Mouse (Mus musculus) heart, embryonic 10.5 days (tissue): ENCODE results near the gene Rab3gap1. TPM values are rescaled to one million over a fixed set of nuclear protein-coding genes. Genes with fewer than 3 reads are reported as not detected.
"Not testable (repeated sequence)": the region's sequence is repeated elsewhere in the genome, so short reads cannot be mapped to it uniquely, and the experiment has no call there.

Source experiments
- DNase-seq: peaks from one replicate; pipeline ENCODE4 v3.0.0-alpha.2; 2017; ENCODE audit warnings: low spot score
- H3K27ac ChIP-seq: fragments of 300-500 bp; sonication (generic); 2 replicates; pipeline ENCODE4 v1.5.1; 2016; ENCODE audit warnings: mild to moderate bottlenecking
- H3K27me3 ChIP-seq: fragments of 300-500 bp; sonication (generic); 2 replicates; pipeline ENCODE4 v1.6.1; 2016; ENCODE audit warnings: mild to moderate bottlenecking; ENCODE audit not compliant: poor library complexity, insufficient read depth, severe bottlenecking
- H3K36me3 ChIP-seq: fragments of 300-500 bp; sonication (generic); 2 replicates; pipeline ENCODE4 v1.6.1; 2016; ENCODE audit warnings: mild to moderate bottlenecking, moderate library complexity
- H3K4me1 ChIP-seq: fragments of 300-500 bp; sonication (generic); 2 replicates; pipeline ENCODE4 v1.6.1; 2016; ENCODE audit warnings: mild to moderate bottlenecking
- H3K4me3 ChIP-seq: fragments of 300-500 bp; sonication (generic); 2 replicates; pipeline ENCODE4 v1.5.1; 2016; ENCODE audit warnings: mild to moderate bottlenecking, moderate library complexity
- H3K9me3 ChIP-seq: fragments of 300-500 bp; sonication (generic); 2 replicates; pipeline ENCODE4 v1.6.1; 2016; ENCODE audit warnings: mild to moderate bottlenecking, moderate library complexity
- WGBS: fragments of 180-500 bp; shearing (Covaris S2); methylation state at CpG from one replicate; pipeline ENCODE4 v1.1.7; 2016; 5-methylcytosine and 5-hydroxymethylcytosine counted together
- polyA plus RNA-seq: library from polyadenylated mRNA; unstranded; fragments of >200 nt; fragmentation: Nextera tagmentation; extraction: Ambion mirVana; gene quantifications from 2 replicates; pipeline ENCODE4 v1.2.1, GENCODE M21; 2016

The Rab3gap1 gene
- polyA plus RNA-seq, 1 experiment from 2014 or later, result 19.2 TPM

DNA sequence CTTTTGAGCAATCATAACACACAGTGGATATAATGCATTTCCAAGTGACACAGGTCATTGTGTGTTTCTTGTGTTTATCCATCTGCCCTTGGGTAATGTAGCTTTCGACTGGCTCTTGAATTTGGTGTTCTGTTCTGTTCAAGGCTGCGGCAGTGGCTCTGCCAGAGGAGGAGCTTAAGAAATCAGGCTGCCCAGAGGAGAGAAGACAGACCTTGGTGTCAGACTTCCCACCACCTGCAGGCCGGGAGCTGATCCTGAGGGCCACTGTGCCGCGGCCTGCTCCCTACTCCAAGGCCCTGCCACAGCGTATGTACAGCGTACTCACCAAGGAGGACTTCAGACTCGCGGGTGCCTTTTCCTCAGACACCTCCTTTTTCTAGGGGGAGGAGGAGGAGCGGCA, 73.7 kb downstream of the Rab3gap1 start:
- Histone ChIP-seq H3K4me1 (no peaks in the 10 kb centered on the region), H3K9me3 (peaks cover 8% of the 10 kb centered on the region; the same call in 1 of the 2 replicates), H3K36me3 (peaks cover 74% of the 10 kb centered on the region), H3K4me3 (no peak overlapping the region), H3K27me3 (no peaks in the 10 kb centered on the region), H3K27ac (no peak overlapping the region)
- 95% methylated on average over 10 of the region's 10 CpGs for WGBS
- no peak for DNase-seq

- Histone ChIP-seq H3K27ac (no peak overlapping the region), H3K9me3 (peaks cover 8% of the 10 kb centered on the region; the same call in 1 of the 2 replicates), H3K27me3 (no peaks in the 10 kb centered on the region), H3K36me3 (peaks cover 68% of the 10 kb centered on the region), H3K4me3 (no peak overlapping the region), H3K4me1 (0 out of 2 replicates have a peak, but pooled peaks cover 1% of the 10 kb centered on the region)
- WGBS, result 79% methylated on average over 6 of the region's 6 CpGs
- DNase-seq, result no peak
Measured at GRCm38 (mm10) chr1:127943516-127943915, 74.9 kb downstream of the Rab3gap1 start.

GRCm38 (mm10) chr1:127945696-127946575, 77.4 kb downstream of the Rab3gap1 start:
- Histone ChIP-seq H3K27me3 (no peaks in the 10 kb centered on the region), H3K36me3 (peaks cover 44% of the 10 kb centered on the region), H3K27ac (no peak overlapping the region), H3K4me3 (no peak overlapping the region), H3K4me1 (peaks cover 8% of the 10 kb centered on the region; the same call in 1 of the 2 replicates), H3K9me3 (0 out of 2 replicates have a peak, but pooled peaks cover 3% of the 10 kb centered on the region)
- DNase-seq, result no peak
- WGBS, result 87% methylated on average over 3 of the region's 3 CpGs

- Histone ChIP-seq H3K36me3 (peaks cover 40% of the 10 kb centered on the region), H3K27ac (no peak overlapping the region), H3K9me3 (0 out of 2 replicates have a peak, but pooled peaks cover 3% of the 10 kb centered on the region), H3K27me3 (no peaks in the 10 kb centered on the region), H3K4me1 (peaks cover 8% of the 10 kb centered on the region; the same call in 1 of the 2 replicates), H3K4me3 (no peak overlapping the region)
- DNase-seq, result no peak
- WGBS, result 85% methylated on average over 5 of the region's 5 CpGs
Measured at GRCm38 (mm10) chr1:127946615-127947249, 78.2 kb downstream of the Rab3gap1 start.

DNA sequence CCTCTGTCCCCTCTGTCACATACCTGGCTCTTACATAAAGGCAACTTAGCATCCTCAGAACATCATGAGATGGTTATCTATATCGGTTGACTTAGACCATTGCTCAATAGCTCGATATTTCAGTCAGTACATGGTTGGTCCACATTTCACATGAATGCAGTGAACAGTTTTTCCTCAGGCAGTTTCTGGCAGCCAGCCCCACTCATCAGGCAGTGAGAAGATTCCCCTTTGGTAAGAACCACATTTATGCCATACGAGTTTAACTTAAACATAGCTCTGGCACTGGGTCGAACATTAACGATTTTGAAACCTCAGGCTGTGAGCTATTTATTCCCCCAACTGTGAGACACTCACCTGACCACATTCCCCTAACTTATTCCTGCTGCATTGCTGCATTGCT, 80.2 kb downstream of the Rab3gap1 start:
- 0 out of 2 replicates have a peak, but pooled peaks cover 3% of the 10 kb centered on the region for H3K9me3 ChIP-seq
- 85% methylated on average over 5 of the region's 5 CpGs for WGBS

DNA sequence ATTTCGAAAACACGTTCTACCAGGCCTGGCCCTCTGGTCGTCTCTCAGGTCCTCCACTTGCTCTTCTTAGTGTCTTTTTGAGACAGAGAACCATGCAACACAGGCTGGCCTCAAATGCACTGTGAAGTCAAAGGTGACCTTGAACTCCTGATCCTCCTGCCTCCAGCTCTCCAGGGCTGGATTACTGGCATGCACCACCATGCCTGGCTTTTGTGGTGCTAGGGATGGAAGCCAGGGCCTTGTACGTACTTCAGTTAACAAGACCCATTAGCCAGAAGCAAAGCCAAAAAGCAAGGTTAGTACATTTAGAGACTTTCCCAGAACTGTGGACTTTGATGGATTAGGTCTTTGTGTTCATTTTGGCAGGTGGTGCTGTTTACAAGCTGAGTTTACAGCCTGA, 83.7 kb downstream of the Rab3gap1 start:
- 0 out of 2 replicates have a peak, but pooled peaks cover 3% of the 10 kb centered on the region for H3K9me3 ChIP-seq
- peaks cover 22% of the 10 kb centered on the region; the same call in 1 of the 2 replicates for H3K36me3 ChIP-seq
- no peak overlapping the region for H3K4me3 ChIP-seq
- no peak for DNase-seq
- H3K27me3 ChIP-seq, result no peaks in the 10 kb centered on the region
- 88% methylated on average over 4 of the region's 4 CpGs for whole genome bisulfite sequencing
- no peak overlapping the region for H3K27ac ChIP-seq
- peaks cover 8% of the 10 kb centered on the region; the same call in 1 of the 2 replicates for H3K4me1 ChIP-seq

More for the DNA sequence above, 80.2 kb downstream of the Rab3gap1 start:
- Histone ChIP-seq H3K36me3 (peaks cover 31% of the 10 kb centered on the region), H3K27me3 (no peaks in the 10 kb centered on the region), H3K4me3 (no peak overlapping the region), H3K4me1 (peaks cover 8% of the 10 kb centered on the region; the same call in 1 of the 2 replicates), H3K27ac (no peak overlapping the region)
- no peak for DNase-seq

DNA sequence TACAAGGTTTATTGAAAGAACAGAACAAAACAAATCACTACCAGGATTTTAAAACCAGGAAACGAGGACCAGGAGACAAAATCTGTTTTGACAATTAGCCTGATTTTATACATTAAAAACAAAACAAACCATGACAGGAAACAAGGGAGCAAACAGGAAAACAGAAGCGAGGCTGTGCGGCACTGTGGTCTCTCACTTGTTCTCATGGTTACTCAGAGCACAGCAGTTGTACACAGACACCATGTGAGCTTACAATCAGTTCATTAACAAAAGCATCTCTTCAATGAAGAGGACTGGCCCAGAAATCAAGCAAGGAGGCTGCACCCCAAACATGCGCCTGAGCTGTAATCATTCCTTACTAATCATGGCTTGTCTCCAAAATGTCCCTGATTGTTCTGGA, 85.6 kb downstream of the Rab3gap1 start:
- H3K27ac ChIP-seq, H3K4me1 ChIP-seq, H3K9me3 ChIP-seq, DNase-seq, H3K27me3 ChIP-seq, H3K4me3 ChIP-seq: not testable (repeated sequence)
- WGBS, result 78% methylated on average over 4 of the region's 4 CpGs
- H3K36me3 ChIP-seq, result peaks cover 16% of the 10 kb centered on the region; the same call in 1 of the 2 replicates

DNA sequence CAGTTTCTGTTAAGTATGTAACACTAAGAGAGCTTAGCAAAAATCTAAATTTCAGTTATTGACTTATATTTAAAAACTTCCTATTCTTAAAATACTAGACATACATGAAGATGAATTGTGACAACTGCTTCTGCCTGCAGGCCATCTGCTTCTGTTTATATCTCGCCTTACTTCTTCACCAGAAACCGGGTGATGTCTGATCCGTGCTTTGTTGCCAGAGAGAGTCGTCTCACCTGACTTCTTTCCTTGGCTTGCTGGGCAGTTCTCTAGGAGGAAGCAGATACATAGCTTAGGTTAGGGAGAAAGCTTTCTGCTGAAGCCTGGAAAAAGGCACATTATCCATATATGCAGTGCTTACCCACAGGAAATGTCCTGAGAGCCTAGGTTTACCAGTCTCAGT, 86.2 kb downstream of the Rab3gap1 start:
- H3K27ac ChIP-seq, result no peak overlapping the region
- H3K36me3 ChIP-seq, result peaks cover 17% of the 10 kb centered on the region; the same call in 1 of the 2 replicates
- no peak for DNase-seq
- WGBS, result 91% methylated on average over 4 of the region's 4 CpGs
- no peaks in the 10 kb centered on the region for H3K9me3 ChIP-seq
- H3K4me3 ChIP-seq, result no peak overlapping the region
- H3K4me1 ChIP-seq, result peaks cover 6% of the 10 kb centered on the region
- no peaks in the 10 kb centered on the region for H3K27me3 ChIP-seq

DNA sequence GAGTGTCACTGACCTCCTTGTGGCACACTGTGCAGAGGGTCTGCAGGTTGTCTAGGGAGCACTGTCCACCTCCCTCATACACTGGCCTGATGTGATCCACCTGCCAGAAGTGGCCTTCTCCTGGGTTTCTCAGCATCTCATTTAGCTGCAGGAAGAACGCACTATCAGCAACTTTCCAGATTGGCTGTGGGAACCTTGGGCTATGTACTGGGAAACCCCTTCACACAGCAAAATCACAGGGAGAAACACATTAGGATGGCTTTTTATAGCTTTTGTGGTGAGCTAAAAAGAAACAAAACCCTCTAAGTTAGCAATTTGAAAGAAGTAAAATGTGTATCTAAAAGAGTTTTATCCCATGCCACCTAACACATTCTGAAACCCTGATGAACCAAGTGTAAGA, 88.0 kb downstream of the Rab3gap1 start:
- WGBS, result 85% methylated on average over 1 of the region's 1 CpGs
- DNase-seq, result no peak
- H3K36me3 ChIP-seq, result peaks cover 17% of the 10 kb centered on the region; the same call in 1 of the 2 replicates

DNA sequence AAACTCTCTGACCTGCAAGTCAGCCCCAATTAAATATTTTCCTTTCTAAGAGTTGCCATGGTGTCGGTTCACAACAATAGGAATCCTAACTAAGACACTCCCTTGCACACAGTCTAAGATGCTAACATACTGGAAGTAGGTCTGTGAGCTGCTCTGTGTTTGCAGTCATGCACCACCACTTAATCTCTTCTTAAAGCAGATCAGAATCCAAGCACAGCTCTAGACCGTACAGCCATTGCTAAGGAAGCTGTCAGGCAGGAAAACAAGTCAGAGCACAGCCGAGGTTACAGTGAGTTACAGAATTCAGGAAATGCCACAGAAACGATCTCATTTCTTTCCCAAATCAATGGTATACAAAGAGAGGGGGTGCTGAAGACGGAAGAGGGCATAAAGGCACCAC, 90.2 kb downstream of the Rab3gap1 start:
- DNase-seq, result no peak
- Histone ChIP-seq H3K4me3 (no peak overlapping the region), H3K9me3 (no peaks in the 10 kb centered on the region), H3K27ac (0 out of 2 replicates have a peak overlapping the region, but pooled peaks have one; percentile 30), H3K27me3 (no peaks in the 10 kb centered on the region), H3K4me1 (peaks cover 6% of the 10 kb centered on the region), H3K36me3 (0 out of 2 replicates have a peak, but pooled peaks cover 7% of the 10 kb centered on the region)
- 51% methylated on average over 5 of the region's 5 CpGs for WGBS

More for the DNA sequence above, 88.0 kb downstream of the Rab3gap1 start:
- Histone ChIP-seq H3K27ac (no peak overlapping the region), H3K9me3 (no peaks in the 10 kb centered on the region), H3K27me3 (no peaks in the 10 kb centered on the region), H3K4me1 (peaks cover 6% of the 10 kb centered on the region), H3K4me3 (no peak overlapping the region)

GRCm38 (mm10) chr1:127959312-127959718, 90.7 kb downstream of the Rab3gap1 start:
- Histone ChIP-seq H3K36me3 (0 out of 2 replicates have a peak, but pooled peaks cover 7% of the 10 kb centered on the region), H3K4me3 (no peak overlapping the region), H3K9me3 (no peaks in the 10 kb centered on the region), H3K27ac (0 out of 2 replicates have a peak overlapping the region, but pooled peaks have one; percentile 30), H3K27me3 (no peaks in the 10 kb centered on the region), H3K4me1 (peaks cover 7% of the 10 kb centered on the region)
- DNase-seq, result no peak
- WGBS, result 46% methylated on average over 7 of the region's 7 CpGs

DNA sequence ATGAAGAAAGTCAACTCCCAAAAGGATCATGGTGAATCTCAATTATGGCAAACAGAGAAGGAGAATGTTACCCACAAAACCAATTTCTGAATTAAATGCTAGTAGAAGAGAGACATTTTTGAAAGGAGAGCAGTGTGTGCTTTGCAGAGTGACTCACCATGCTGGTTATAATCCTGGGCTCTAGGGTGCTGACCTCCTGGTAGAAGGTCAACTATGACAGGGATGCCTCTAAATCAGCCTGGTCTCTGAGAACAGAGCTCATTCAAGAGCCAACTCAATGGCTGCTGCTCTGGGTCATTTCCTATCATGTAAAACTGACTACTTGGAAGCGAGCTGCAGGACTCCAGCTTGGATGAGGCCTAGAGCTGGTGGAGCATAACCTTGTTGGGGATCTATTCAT, 92.6 kb downstream of the Rab3gap1 start:
- H3K27ac ChIP-seq, result no peak overlapping the region
- no peak for DNase-seq
- H3K9me3 ChIP-seq, result no peaks in the 10 kb centered on the region
- H3K36me3 ChIP-seq, result 0 out of 2 replicates have a peak, but pooled peaks cover 7% of the 10 kb centered on the region
- H3K4me3 ChIP-seq, result no peak overlapping the region
- 84% methylated on average over 1 of the region's 1 CpGs for WGBS
- H3K27me3 ChIP-seq, result no peaks in the 10 kb centered on the region
- H3K4me1 ChIP-seq, result peaks cover 14% of the 10 kb centered on the region
